Mouse (Mus musculus): Measurements from ENCODE around the gene Gm7075.

DNA sequence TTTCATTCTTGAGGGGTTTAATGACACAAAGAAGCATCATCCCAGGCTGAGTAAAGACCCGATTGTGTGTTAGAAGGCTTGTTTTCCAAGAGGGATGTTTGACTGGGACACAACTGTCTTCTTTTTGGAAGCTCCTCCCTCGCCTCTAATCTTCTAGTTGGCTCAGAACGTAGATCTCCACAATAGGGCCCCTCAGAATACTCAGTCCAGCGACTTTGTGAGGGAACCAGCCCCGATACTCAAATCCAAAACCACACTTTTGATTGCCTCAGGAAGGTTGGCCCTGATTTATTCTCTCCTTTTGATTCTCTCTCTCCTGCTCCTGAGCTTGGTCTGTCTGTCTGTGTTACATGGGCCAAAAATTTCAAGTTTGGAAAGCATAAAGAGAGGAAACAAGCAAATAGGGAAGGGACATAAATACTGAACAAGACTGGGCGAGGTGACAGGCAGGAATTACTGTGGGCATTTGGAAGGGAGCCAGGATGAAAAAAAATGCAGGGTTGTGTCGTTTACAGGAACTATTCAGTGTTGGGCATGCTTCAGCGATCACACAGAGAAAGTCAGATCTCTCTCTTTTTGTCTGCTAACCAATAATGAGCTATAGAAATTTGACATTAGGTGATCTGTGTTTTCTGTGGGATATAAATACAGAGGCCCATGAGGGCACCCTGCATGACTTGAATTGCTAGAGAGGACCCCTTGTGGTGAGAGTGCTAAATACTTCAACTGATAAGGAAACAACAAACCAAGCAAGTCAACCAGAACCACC is 33.7 kb upstream of the Gm7075 start:
- TF ChIP-seq POLR2A (IDR thresholded peaks at IDR 0.05; ENCODE audit: extremely low read depth, insufficient read depth, low read length) (no peak), CTCF (IDR thresholded peaks at IDR 0.05; ENCODE audit: low read depth, low read length) (no peak)

Data from liver, adult 2 months (tissue).